In the genomic region with DNA sequence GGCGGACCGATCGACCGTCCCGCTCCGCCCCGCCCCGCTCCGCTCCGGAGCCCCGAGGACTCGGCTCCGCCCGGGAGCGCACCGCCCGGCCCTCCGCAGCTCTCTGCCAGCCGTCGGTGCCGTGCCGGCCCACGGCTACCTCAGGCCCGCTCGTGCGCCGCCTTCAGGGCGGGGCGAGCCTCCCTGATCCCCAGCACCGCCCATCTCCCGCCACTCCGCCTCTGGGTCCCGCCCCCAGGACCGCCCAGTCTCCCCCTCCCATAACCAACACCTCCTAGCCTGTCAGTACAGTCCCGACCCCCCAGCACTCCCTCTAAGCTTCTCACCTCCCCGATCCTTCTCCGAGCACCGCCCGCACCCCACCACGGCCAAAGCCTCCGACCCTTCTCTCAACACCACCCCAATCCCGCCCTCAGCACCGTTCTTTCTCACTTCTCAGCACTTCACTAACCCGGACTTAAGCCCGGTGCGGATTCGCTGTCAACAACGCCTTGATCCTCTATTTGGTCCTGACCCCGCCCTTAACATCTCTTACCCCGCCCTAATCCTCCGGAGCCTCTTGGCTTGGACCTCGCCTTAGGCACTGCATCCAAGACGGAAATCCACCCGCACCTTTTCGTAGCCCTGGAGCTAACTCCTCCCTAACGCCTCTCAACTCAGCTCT, we compare ENCODE assay signal across 7 mouse cellular contexts. TPM values are rescaled to one million over a fixed set of nuclear protein-coding genes. Genes with fewer than 3 reads are reported as not detected.
DNase-seq lines count a peak whose midpoint lies in the region; ATAC-seq lines count a peak whose summit lies in the region.

A gene (minus strand): TSS at position 490 of the 664 bp plus-strand sequence.

- WGBS in intestine, embryonic 15.5 days = 1% methylated on average over 54 of the region's 56 CpGs
- WGBS in midbrain, embryonic 10.5 days = under 1% methylated on average over 56 of the region's 56 CpGs

- peak; percentile 97 for DNase-seq in adrenal gland, adult 18-20 months (ENCODE audit: low spot score in 2 of 2)
- peak; percentile 94 for DNase-seq in embryo, embryonic 11 days
- DNase-seq in gastrocnemius, postnatal 36 days = peak; percentile 95
- DNase-seq in left cerebral cortex, postnatal 25 days (ENCODE audit: low spot score in 2 of 2) = peak; percentile 88 to 93
- DNase-seq in midbrain, embryonic 10.5 days (ENCODE audit: low spot score) = peak; percentile 91
- peak; percentile 84 for DNase-seq in right cerebral cortex, postnatal 4 days

- no peaks in the 10 kb centered on the region for H3K9me3 ChIP-seq in intestine, embryonic 15.5 days
- H3K9me3 ChIP-seq in midbrain, embryonic 10.5 days (replicated peaks) = no peaks in the 10 kb centered on the region

- H3K27me3 ChIP-seq in intestine, embryonic 15.5 days (replicated peaks) = no peaks in the 10 kb centered on the region
- H3K27me3 ChIP-seq in midbrain, embryonic 10.5 days (ENCODE audit: low read depth, poor library complexity, severe bottlenecking) = peaks cover 28% of the 10 kb centered on the region

- H3K4me3 ChIP-seq in intestine, embryonic 15.5 days (replicated peaks) = peak within 1 kb of the TSS; percentile 83
- H3K4me3 ChIP-seq in midbrain, embryonic 10.5 days = peak within 1 kb of the TSS; percentile 78

- H3K27ac ChIP-seq in intestine, embryonic 15.5 days = peak within 1 kb of the TSS; percentile 85
- peak within 1 kb of the TSS; percentile 85 for H3K27ac ChIP-seq in midbrain, embryonic 10.5 days (replicated peaks)

- intact Hi-C loops in gastrocnemius, postnatal 36 days (cut with DNase I) = no loop called here
- intact Hi-C loops in left cerebral cortex, postnatal 25 days (cut with DNase I) = no loop called here

- peaks cover 1% of the 10 kb centered on the region; the same call in 1 of the 2 replicates for H3K36me3 ChIP-seq in intestine, embryonic 15.5 days
- peaks cover 36% of the 10 kb centered on the region for H3K36me3 ChIP-seq in midbrain, embryonic 10.5 days

- peak; percentile 98 for ATAC-seq in intestine, embryonic 15.5 days

- H3K9ac ChIP-seq in intestine, embryonic 15.5 days = peak within 1 kb of the TSS; percentile 77

- H3K4me1 ChIP-seq in intestine, embryonic 15.5 days (replicated peaks) = peaks cover 23% of the 10 kb centered on the region
- H3K4me1 ChIP-seq in midbrain, embryonic 10.5 days = peaks cover 31% of the 10 kb centered on the region

- H3K4me2 ChIP-seq in intestine, embryonic 15.5 days (replicated peaks) = peak within 1 kb of the TSS; percentile 94

RNA-seq across cellular contexts. Expression of the gene that starts here (rescaled TPM):
- total RNA-seq in adrenal gland, adult 18-20 months (2021) = 10 to 100 TPM; 28.8 to 30.0 TPM
- total RNA-seq in gastrocnemius, postnatal 36 days (2021) = 1 to 10 TPM; 5.1 to 5.2 TPM
- polyA plus RNA-seq in intestine, embryonic 15.5 days (2015; fragmentation: Nextera tagmentation; extraction: Ambion mirVana) = 11.0 and 12.2 TPM in 2 replicates
- 10 to 100 TPM; 18.6 to 19.8 TPM for total RNA-seq in left cerebral cortex, postnatal 25 days (2021)
- polyA plus RNA-seq in midbrain, embryonic 10.5 days (2016; fragmentation: Nextera tagmentation; extraction: Ambion mirVana) = 5.8 and 8.4 TPM in 2 replicates

Comparison
In these comparisons a context has a peak if more than half of its experiments do, and no peak if none do; other contexts are left out.
1. Peak in every context shown above with its lines: DNase-seq, ATAC-seq, H3K4me3 ChIP-seq and H3K27ac ChIP-seq.